Mouse (Mus musculus): ENCODE results near the gene Opa1. TPM values are rescaled to one million over a fixed set of nuclear protein-coding genes. Genes with fewer than 3 reads are reported as not detected.

Opa1 gene
- polyA plus RNA-seq, 1 experiment from 2014 or later = 38.2 TPM

DNA sequence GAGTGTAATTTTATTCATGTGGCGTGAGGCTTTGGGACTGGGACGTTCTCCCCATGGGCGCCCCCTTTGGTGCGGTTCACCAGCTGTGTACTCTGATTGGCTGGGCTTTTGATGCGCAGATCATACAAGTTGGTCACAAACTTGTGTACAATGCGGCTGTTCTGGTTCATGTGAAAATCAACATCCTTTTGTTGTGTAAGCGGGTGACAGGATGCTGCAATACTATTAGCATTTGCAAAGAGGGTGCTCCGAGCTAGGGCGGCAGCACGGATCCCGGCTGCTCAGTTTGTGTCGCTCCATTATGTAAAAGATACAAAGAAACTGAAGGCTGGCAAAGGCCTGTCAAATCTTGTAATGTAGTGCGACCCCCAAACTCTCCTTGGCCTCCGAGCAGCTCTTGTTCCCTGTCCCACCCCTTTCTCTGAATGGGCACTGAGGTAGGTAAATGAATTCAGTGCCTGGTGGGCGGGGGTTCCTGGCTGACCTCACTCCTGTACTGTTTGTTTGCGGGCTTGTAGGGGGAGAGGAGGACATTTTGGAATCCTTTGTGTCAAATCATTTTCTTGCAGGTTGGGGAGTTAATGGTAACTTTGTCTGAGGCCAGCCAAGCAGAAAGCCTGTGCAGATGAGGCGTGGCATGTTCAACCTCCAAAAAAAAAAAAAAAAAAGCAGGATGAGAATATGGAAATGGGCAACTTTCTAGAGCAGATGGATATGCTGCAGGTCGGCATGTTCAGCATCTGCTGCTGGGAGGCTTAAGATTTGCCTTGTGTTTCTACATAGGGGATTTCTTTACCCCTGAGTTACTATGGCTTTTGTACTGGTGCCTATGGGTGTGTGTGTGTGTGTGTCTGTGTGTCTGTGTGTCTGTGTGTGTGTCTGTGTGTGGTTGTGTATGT, 78.8 kb downstream of the Opa1 start:
- H3K4me2 ChIP-seq = peak overlapping the region; percentile 45

GRCm38 (mm10) chr16:29659101-29659810, 80.1 kb downstream of the Opa1 start:
- Histone ChIP-seq H3K4me3 (no peak overlapping the region), H3K36me3 (no peaks in the 10 kb centered on the region), H3K27ac (replicated peaks) (no peak overlapping the region), H3K4me2 (no peak overlapping the region), H3K9me3 (no peaks in the 10 kb centered on the region), H3K4me1 (replicated peaks) (peaks cover 31% of the 10 kb centered on the region), H3K27me3 (peaks cover 89% of the 10 kb centered on the region), H3K9ac (no peak overlapping the region)
- ATAC-seq (ENCODE audit: low read depth) = no peak
- WGBS = 79% methylated on average over 13 of the region's 13 CpGs

More for the DNA sequence above, 78.8 kb downstream of the Opa1 start:
- H3K4me3 ChIP-seq = peak overlapping the region; percentile 16
- H3K27me3 ChIP-seq = peaks cover 89% of the 10 kb centered on the region
- ATAC-seq (ENCODE audit: low read depth) = peak; percentile 69; the same call in 1 of the 2 replicates
- peaks cover 31% of the 10 kb centered on the region for H3K4me1 ChIP-seq (replicated peaks)
- H3K9me3 ChIP-seq = no peaks in the 10 kb centered on the region
- no peak overlapping the region for H3K9ac ChIP-seq
- WGBS = 4% methylated on average over 18 of the region's 18 CpGs
- H3K27ac ChIP-seq (replicated peaks) = peak overlapping the region; percentile 20; the same call in 1 of the 2 replicates
- H3K36me3 ChIP-seq = peaks cover 5% of the 10 kb centered on the region; the same call in 1 of the 2 replicates

- 81% methylated on average over 6 of the region's 6 CpGs for WGBS
- Histone ChIP-seq H3K4me3 (no peak overlapping the region), H3K9me3 (no peaks in the 10 kb centered on the region), H3K4me1 (replicated peaks) (peaks cover 25% of the 10 kb centered on the region), H3K27ac (replicated peaks) (no peak overlapping the region), H3K4me2 (no peak overlapping the region), H3K9ac (no peak overlapping the region), H3K36me3 (no peaks in the 10 kb centered on the region), H3K27me3 (peaks cover 92% of the 10 kb centered on the region)
- ATAC-seq (ENCODE audit: low read depth) = no peak
Measured at GRCm38 (mm10) chr16:29663042-29663758, 84.1 kb downstream of the Opa1 start.

DNA sequence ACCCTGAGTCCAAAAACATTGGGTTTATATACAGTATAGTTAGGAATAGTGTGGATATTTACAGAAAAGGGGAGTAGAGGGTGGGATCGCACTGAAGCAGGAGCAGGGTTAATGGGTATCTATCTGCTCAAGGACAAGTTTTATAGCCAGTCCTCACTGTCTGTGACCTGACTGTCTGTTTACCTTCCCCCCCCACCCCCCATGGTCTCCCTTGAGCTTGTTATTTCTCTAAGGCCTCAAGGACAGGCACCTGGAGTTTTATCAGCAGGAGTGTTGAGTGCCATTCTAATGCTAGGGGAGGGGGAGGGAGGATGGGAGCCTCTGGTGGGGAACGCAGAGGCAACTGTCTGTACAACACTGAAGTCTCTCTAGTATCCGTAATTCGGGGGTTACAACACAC, 85.3 kb downstream of the Opa1 start:
- H3K27me3 ChIP-seq = peaks cover 92% of the 10 kb centered on the region
- H3K27ac ChIP-seq (replicated peaks) = no peak overlapping the region
- WGBS = 46% methylated on average over 4 of the region's 4 CpGs
- no peak overlapping the region for H3K9ac ChIP-seq
- H3K9me3 ChIP-seq = no peaks in the 10 kb centered on the region
- H3K36me3 ChIP-seq = no peaks in the 10 kb centered on the region
- peaks cover 13% of the 10 kb centered on the region for H3K4me1 ChIP-seq (replicated peaks)
- no peak overlapping the region for H3K4me3 ChIP-seq
- no peak for ATAC-seq (ENCODE audit: low read depth)
- no peak overlapping the region for H3K4me2 ChIP-seq

DNA sequence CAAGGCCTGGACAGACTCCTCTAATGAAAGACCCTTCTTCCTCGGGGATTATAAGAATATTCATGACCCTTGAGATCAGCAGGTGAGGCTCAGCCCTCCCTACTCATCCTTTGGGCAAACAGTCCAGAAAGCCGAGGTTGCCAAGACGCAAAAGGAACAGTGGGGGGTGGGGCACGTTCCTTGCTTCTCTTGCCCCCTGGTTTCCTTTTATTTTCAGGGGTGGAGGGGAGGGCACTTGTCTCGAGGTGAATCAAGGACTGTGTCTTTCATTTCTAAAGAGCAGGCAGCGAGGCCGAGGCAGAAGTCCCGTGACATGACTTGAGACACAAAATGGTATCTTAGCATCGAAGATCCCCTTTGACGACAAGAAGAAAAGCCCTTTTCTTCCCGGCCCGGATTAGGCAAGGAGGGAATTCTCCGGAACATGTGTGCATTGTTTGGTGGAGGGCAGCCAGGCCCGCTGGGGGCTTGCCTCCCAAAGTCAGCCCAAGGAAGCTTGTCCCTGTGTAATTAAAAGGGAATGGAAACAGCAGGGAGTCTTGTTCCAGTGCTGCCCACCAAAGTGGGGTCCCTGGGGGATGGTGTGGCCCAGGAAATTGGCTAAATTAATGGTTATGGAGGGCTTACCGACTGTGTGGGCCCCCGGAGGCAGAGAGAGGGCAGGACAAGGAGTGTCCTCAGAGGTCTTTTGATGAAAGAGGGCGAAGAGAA, 88.0 kb downstream of the Opa1 start:
- 6% methylated on average over 17 of the region's 17 CpGs for WGBS
- peaks cover 10% of the 10 kb centered on the region for H3K4me1 ChIP-seq (replicated peaks)
- H3K9me3 ChIP-seq = no peaks in the 10 kb centered on the region
- peaks cover 87% of the 10 kb centered on the region for H3K27me3 ChIP-seq
- no peak overlapping the region for H3K27ac ChIP-seq (replicated peaks)
- H3K9ac ChIP-seq = no peak overlapping the region
- no peak overlapping the region for H3K4me3 ChIP-seq
- no peaks in the 10 kb centered on the region for H3K36me3 ChIP-seq
- no peak; the same call in 1 of the 2 replicates for ATAC-seq (ENCODE audit: low read depth)
- H3K4me2 ChIP-seq = 0 out of 2 replicates have a peak overlapping the region, but pooled peaks have one; percentile 6

- no peak overlapping the region for H3K9ac ChIP-seq
- ATAC-seq (ENCODE audit: low read depth) = no peak
- 7% methylated on average over 5 of the region's 5 CpGs for WGBS
- peaks cover 10% of the 10 kb centered on the region for H3K4me1 ChIP-seq (replicated peaks)
- H3K4me3 ChIP-seq = no peak overlapping the region
- no peaks in the 10 kb centered on the region for H3K9me3 ChIP-seq
- peaks cover 82% of the 10 kb centered on the region for H3K27me3 ChIP-seq
- 0 out of 2 replicates have a peak overlapping the region, but pooled peaks have one; percentile 6 for H3K4me2 ChIP-seq
- H3K27ac ChIP-seq (replicated peaks) = no peak overlapping the region
- H3K36me3 ChIP-seq = no peaks in the 10 kb centered on the region
Measured at GRCm38 (mm10) chr16:29667702-29668061, 88.5 kb downstream of the Opa1 start.

- Histone ChIP-seq H3K4me2 (no peak overlapping the region), H3K36me3 (no peaks in the 10 kb centered on the region), H3K4me3 (no peak overlapping the region), H3K9ac (no peak overlapping the region), H3K27ac (replicated peaks) (no peak overlapping the region), H3K9me3 (no peaks in the 10 kb centered on the region), H3K4me1 (replicated peaks) (peaks cover 10% of the 10 kb centered on the region), H3K27me3 (peaks cover 77% of the 10 kb centered on the region)
- ATAC-seq (ENCODE audit: low read depth) = no peak
- 72% methylated on average over 12 of the region's 12 CpGs for WGBS
Measured at GRCm38 (mm10) chr16:29668451-29668850, 89.3 kb downstream of the Opa1 start.

GRCm38 (mm10) chr16:29670806-29671205, 91.7 kb downstream of the Opa1 start:
- Histone ChIP-seq H3K4me2 (no peak overlapping the region), H3K9ac (no peak overlapping the region), H3K36me3 (no peaks in the 10 kb centered on the region), H3K9me3 (no peaks in the 10 kb centered on the region), H3K27me3 (peaks cover 68% of the 10 kb centered on the region), H3K4me1 (replicated peaks) (peaks cover 10% of the 10 kb centered on the region), H3K4me3 (no peak overlapping the region), H3K27ac (replicated peaks) (no peak overlapping the region)
- no peak for ATAC-seq (ENCODE audit: low read depth)
- 98% methylated on average over 3 of the region's 3 CpGs for WGBS

- Histone ChIP-seq H3K9me3 (no peaks in the 10 kb centered on the region; the same call in 1 of the 2 replicates), H3K36me3 (no peaks in the 10 kb centered on the region), H3K27me3 (peaks cover 49% of the 10 kb centered on the region), H3K9ac (no peak overlapping the region), H3K4me3 (no peak overlapping the region), H3K4me2 (no peak overlapping the region), H3K27ac (replicated peaks) (no peak overlapping the region), H3K4me1 (replicated peaks) (no peaks in the 10 kb centered on the region)
- no peak for ATAC-seq (ENCODE audit: low read depth)
- over 99% methylated on average over 3 of the region's 3 CpGs for WGBS
Measured at GRCm38 (mm10) chr16:29673230-29673629, 94.1 kb downstream of the Opa1 start.

DNA sequence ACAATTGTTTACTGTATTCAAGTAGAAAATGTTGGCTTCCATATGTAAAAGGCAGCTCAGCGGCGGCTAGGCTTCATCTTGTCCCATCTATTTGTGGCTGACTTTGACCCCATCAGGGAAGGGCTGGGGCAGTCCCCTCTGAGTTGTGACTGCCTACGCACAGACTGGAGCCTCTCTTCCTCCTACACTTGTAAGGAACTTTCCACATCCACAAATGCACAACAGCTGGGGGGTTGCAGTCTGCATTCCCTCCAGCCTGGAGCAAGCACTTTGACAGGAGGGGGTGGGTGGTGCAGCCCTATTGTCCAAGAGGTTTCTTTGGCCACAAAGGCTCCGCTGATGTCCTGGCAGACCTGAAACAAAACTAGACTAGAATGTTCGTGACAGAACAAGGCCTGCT, 100.5 kb downstream of the Opa1 start:
- WGBS = 61% methylated on average over 5 of the region's 5 CpGs
- Histone ChIP-seq H3K36me3 (no peaks in the 10 kb centered on the region), H3K4me2 (no peak overlapping the region), H3K9me3 (no peaks in the 10 kb centered on the region; the same call in 1 of the 2 replicates), H3K27ac (replicated peaks) (no peak overlapping the region), H3K4me3 (no peak overlapping the region), H3K4me1 (replicated peaks) (peaks cover 21% of the 10 kb centered on the region), H3K27me3 (peaks cover 31% of the 10 kb centered on the region), H3K9ac (no peak overlapping the region)
- no peak for ATAC-seq (ENCODE audit: low read depth)

GRCm38 (mm10) chr16:29680548-29681175, 101.5 kb downstream of the Opa1 start:
- Histone ChIP-seq H3K9me3 (no peaks in the 10 kb centered on the region; the same call in 1 of the 2 replicates), H3K4me3 (no peak overlapping the region), H3K9ac (no peak overlapping the region), H3K27me3 (peaks cover 38% of the 10 kb centered on the region), H3K36me3 (no peaks in the 10 kb centered on the region), H3K4me2 (no peak overlapping the region), H3K4me1 (replicated peaks) (peaks cover 21% of the 10 kb centered on the region), H3K27ac (replicated peaks) (no peak overlapping the region)
- ATAC-seq (ENCODE audit: low read depth) = no peak
- WGBS = 63% methylated on average over 18 of the region's 18 CpGs

Data from neural tube, embryonic 13.5 days (tissue).